Mouse (Mus musculus) heart, adult 2 months (tissue): ENCODE data around the gene Ddr1. TPM values are rescaled to one million over a fixed set of nuclear protein-coding genes. Genes with fewer than 3 reads are reported as not detected.

Experiments
- DNase-seq, 2 experiments: peaks; one replicate each; pipeline ENCODE4 v3.0.0; 2021
- H3K27ac ChIP-seq: fragments of 200-600 bp; 2 replicates; pipeline ENCODE4 v1.8.1; 2022
- H3K27me3 ChIP-seq: fragments of 200-500 bp; 2 replicates; pipeline ENCODE4 v1.6.1; 2012; ENCODE audit warnings: mild to moderate bottlenecking, low read length, inconsistent platforms, mixed read lengths; ENCODE audit not compliant: control insufficient read depth, insufficient read depth
- H3K36me3 ChIP-seq: fragments of 200-500 bp; 2 replicates; pipeline ENCODE4 v1.6.1; 2012; ENCODE audit warnings: low read length, inconsistent platforms; ENCODE audit not compliant: control insufficient read depth, insufficient read depth
- H3K4me1 ChIP-seq: fragments of 200-500 bp; 2 replicates; pipeline ENCODE4 v1.6.1; 2011; ENCODE audit warnings: low read length; ENCODE audit not compliant: control insufficient read depth, insufficient read depth
- H3K4me3 ChIP-seq: fragments of 200-600 bp; 2 replicates; pipeline ENCODE4 v1.8.1; 2022
- H3K79me2 ChIP-seq: fragments of 200-500 bp; replicated peaks from 2 replicates; pipeline ENCODE4 v1.6.1; 2012; ENCODE audit warnings: mild to moderate bottlenecking, inconsistent platforms, low read length, moderate library complexity, mixed read lengths; ENCODE audit not compliant: control insufficient read depth, insufficient read depth
- H3K9ac ChIP-seq: fragments of 200-500 bp; 2 replicates; pipeline ENCODE4 v1.6.1; 2012; ENCODE audit warnings: low read depth, mild to moderate bottlenecking, control low read depth, inconsistent platforms, low read length, mixed read lengths
- CTCF ChIP-seq: fragments of 200-600 bp; IDR thresholded peaks from 2 replicates; pipeline ENCODE4 v1.8.1; 2022; ENCODE audit warnings: antibody characterized with exemption, mild to moderate bottlenecking, moderate library complexity
- EP300 ChIP-seq: fragments of 200-500 bp; IDR thresholded peaks from 2 replicates; pipeline ENCODE4 v1.6.1; 2011; ENCODE audit warnings: low read depth, low read length, control low read depth; ENCODE audit not compliant: insufficient read depth
- POLR2A ChIP-seq: fragments of 200-500 bp; IDR thresholded peaks from 2 replicates; pipeline ENCODE4 v1.6.1; 2011; ENCODE audit warnings: mild to moderate bottlenecking, low read depth, low read length, control low read depth; ENCODE audit not compliant: insufficient read depth
- WGBS: fragments of 180-500 bp; shearing (Covaris S2); methylation state at CpG from one replicate; pipeline ENCODE4 v1.1.7; 2018; 5-methylcytosine and 5-hydroxymethylcytosine counted together
- intact Hi-C: fragments of 180-260 bp; cut with DNase I; formaldehyde crosslinking; loops from one replicate; pipeline ENCODE4 v1.15.1; 2025
- polyA plus RNA-seq: library from polyadenylated mRNA; depleted of rRNA; stranded (reverse); fragments of >200 nt; gene quantifications from 2 replicates; pipeline ENCODE4 v1.2.3, GENCODE M21; 2012
- total RNA-seq, 2 experiments: library from RNA; stranded (reverse); gene quantifications; 2 replicates each; pipeline ENCODE4 v1.2.3; 2021

The Ddr1 gene
- total and polyA plus RNA-seq, 3 experiments, result 25.9 to 30.6 (median 27.6) TPM

GRCm38 (mm10) chr17:35716114-35716513, 11.7 kb upstream of the Ddr1 start:
- intact Hi-C loops, result no loop called here
- Histone ChIP-seq H3K9ac (no peak overlapping the region), H3K36me3 (no peaks in the 10 kb centered on the region), H3K4me3 (no peak overlapping the region), H3K27me3 (no peaks in the 10 kb centered on the region), H3K27ac (no peak overlapping the region), H3K4me1 (no peaks in the 10 kb centered on the region), H3K79me2 (no peaks in the 10 kb centered on the region)
- no peak for DNase-seq
- TF ChIP-seq POLR2A (no peak), CTCF (no peak), EP300 (no peak)
- 87% methylated on average over 3 of the region's 3 CpGs for WGBS

GRCm38 (mm10) chr17:35710705-35711347, 6.4 kb upstream of the Ddr1 start:
- Histone ChIP-seq H3K27me3 (no peaks in the 10 kb centered on the region), H3K79me2 (no peaks in the 10 kb centered on the region), H3K4me3 (no peak overlapping the region), H3K27ac (no peak overlapping the region), H3K9ac (no peak overlapping the region), H3K36me3 (no peaks in the 10 kb centered on the region), H3K4me1 (no peaks in the 10 kb centered on the region)
- WGBS, result 44% methylated on average over 8 of the region's 8 CpGs
- TF ChIP-seq EP300, result no peak
- TF ChIP-seq POLR2A, result no peak
- no peak for TF ChIP-seq CTCF
- intact Hi-C loops, result no loop called here
- DNase-seq, result no peak

GRCm38 (mm10) chr17:35708611-35709010, 4.2 kb upstream of the Ddr1 start:
- intact Hi-C loops, result no loop called here
- no peak for TF ChIP-seq EP300
- TF ChIP-seq CTCF, result no peak
- TF ChIP-seq POLR2A, result no peak
- no peak overlapping the region for H3K4me3 ChIP-seq
- H3K9ac ChIP-seq, result no peak overlapping the region
- no peaks in the 10 kb centered on the region for H3K27me3 ChIP-seq
- 0 out of 2 replicates have a peak, but pooled peaks cover 2% of the 10 kb centered on the region for H3K4me1 ChIP-seq
- no peaks in the 10 kb centered on the region for H3K79me2 ChIP-seq
- WGBS, result 47% methylated on average over 2 of the region's 2 CpGs
- H3K27ac ChIP-seq, result no peak overlapping the region
- no peak for DNase-seq
- no peaks in the 10 kb centered on the region for H3K36me3 ChIP-seq

- Histone ChIP-seq H3K27me3 (no peaks in the 10 kb centered on the region), H3K9ac (no peak overlapping the region), H3K4me1 (0 out of 2 replicates have a peak, but pooled peaks cover 2% of the 10 kb centered on the region), H3K36me3 (no peaks in the 10 kb centered on the region), H3K4me3 (no peak overlapping the region), H3K27ac (no peak overlapping the region), H3K79me2 (no peaks in the 10 kb centered on the region)
- no peak for DNase-seq
- WGBS, result 58% methylated on average over 7 of the region's 7 CpGs
- no peak for TF ChIP-seq EP300
- no peak for TF ChIP-seq CTCF
- TF ChIP-seq POLR2A, result no peak
- intact Hi-C loops, result no loop called here
Measured at GRCm38 (mm10) chr17:35707929-35708328, 3.5 kb upstream of the Ddr1 start.

GRCm38 (mm10) chr17:35705836-35706235, 1.4 kb upstream of the Ddr1 start:
- DNase-seq, result no peak
- H3K27me3 ChIP-seq, result no peaks in the 10 kb centered on the region
- H3K9ac ChIP-seq, result no peak overlapping the region; the same call in 1 of the 2 replicates
- no peak overlapping the region for H3K27ac ChIP-seq
- no peaks in the 10 kb centered on the region for H3K79me2 ChIP-seq
- H3K36me3 ChIP-seq, result no peaks in the 10 kb centered on the region
- intact Hi-C loops, result loop anchor here (2.0 kb wide), 1 partner anchor 19 kb away; no protein-coding TSS in a partner anchor
- H3K4me3 ChIP-seq, result no peak overlapping the region
- WGBS, result 27% methylated on average over 4 of the region's 4 CpGs
- H3K4me1 ChIP-seq, result 0 out of 2 replicates have a peak, but pooled peaks cover 2% of the 10 kb centered on the region
- TF ChIP-seq EP300 (no peak), CTCF (peak; percentile 67), POLR2A (no peak)

GRCm38 (mm10) chr17:35703751-35704271, 610 bp downstream of the Ddr1 start:
- intact Hi-C loops, result loop anchor here (2.0 kb wide), 1 partner anchor 21 kb away; no protein-coding TSS in a partner anchor
- no peaks in the 10 kb centered on the region; the same call in none of the 2 replicates for H3K36me3 ChIP-seq
- WGBS, result 37% methylated on average over 13 of the region's 14 CpGs
- H3K4me3 ChIP-seq, result no peak overlapping the region
- no peaks in the 10 kb centered on the region for H3K27me3 ChIP-seq
- H3K9ac ChIP-seq, result no peak overlapping the region
- DNase-seq, result no peak
- TF ChIP-seq POLR2A (no peak), CTCF (no peak), EP300 (no peak)
- H3K27ac ChIP-seq, result no peak overlapping the region
- no peaks in the 10 kb centered on the region for H3K79me2 ChIP-seq
- peaks cover 4% of the 10 kb centered on the region; the same call in 1 of the 2 replicates for H3K4me1 ChIP-seq
